Mouse (Mus musculus): ENCODE results near the gene Scn8a. TPM values are rescaled to one million over a fixed set of nuclear protein-coding genes. Genes with fewer than 3 reads are reported as not detected.

Scn8a gene
- polyA plus RNA-seq, 1 experiment, result 0.06 TPM

DNA sequence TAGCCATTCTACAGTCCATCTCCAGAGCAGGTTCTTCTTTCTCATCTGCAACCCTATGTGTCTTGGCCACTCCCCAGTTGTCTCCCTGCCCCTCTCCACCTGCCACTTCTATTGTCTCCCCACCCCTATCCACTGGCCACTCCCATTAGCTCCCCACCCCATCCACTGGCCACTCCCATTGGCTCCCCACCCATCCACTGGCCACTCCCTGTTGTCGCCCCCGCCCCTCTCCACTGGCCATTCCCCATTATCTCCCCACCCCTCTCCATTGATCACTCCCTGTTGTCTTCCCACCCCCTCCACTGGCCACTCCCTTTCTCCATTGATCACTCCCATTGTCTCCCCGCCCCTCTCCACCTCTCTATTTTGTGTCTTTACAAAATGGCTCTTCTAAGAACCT, 39.2 kb downstream of the Scn8a start:
- Histone ChIP-seq H3K27ac (ENCODE audit: insufficient read depth, low read depth, low read length) (no peak overlapping the region), H3K4me1 (ENCODE audit: control insufficient read depth, insufficient read depth, insufficient read length, low read length) (no peaks in the 10 kb centered on the region), H3K4me3 (ENCODE audit: low read depth, low read length) (no peak overlapping the region), H3K27me3 (ENCODE audit: control insufficient read depth, insufficient read depth, low read length) (no peaks in the 10 kb centered on the region), H3K36me3 (ENCODE audit: control insufficient read depth, insufficient read depth, low read length) (no peaks in the 10 kb centered on the region)
- 53% methylated on average over 3 of the region's 3 CpGs for WGBS
- no peak for TF ChIP-seq CTCF (IDR thresholded peaks at IDR 0.05; ENCODE audit: extremely low read depth, insufficient read length, insufficient replicate concordance, low read depth, low read length)

DNA sequence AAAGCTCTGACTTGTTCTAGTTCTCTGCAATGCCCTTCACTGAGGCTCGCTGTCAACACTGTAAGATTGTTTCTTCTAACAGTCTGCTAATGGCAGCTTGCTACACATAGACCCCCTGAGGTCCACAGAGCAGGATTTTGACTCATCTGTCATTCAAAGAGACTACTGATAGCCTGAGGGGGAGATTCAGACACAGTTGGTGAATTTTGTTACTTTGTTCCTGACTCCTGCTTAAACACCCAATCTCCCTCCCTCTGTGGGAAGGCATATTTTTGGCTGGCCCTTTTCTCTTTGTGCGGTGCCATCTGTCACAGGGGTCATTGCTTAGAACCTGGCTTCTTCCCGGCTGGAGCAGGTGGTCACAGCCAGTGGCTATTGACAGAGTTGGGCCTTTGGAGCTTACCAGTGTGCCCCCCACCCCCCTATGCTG, 40.1 kb downstream of the Scn8a start:
- WGBS, result 62% methylated on average over 3 of the region's 3 CpGs
- Histone ChIP-seq H3K27me3 (ENCODE audit: control insufficient read depth, insufficient read depth, low read length) (peaks cover 3% of the 10 kb centered on the region; the same call in 1 of the 2 replicates), H3K27ac (ENCODE audit: insufficient read depth, low read depth, low read length) (no peak overlapping the region), H3K4me3 (ENCODE audit: low read depth, low read length) (no peak overlapping the region), H3K36me3 (ENCODE audit: control insufficient read depth, insufficient read depth, low read length) (no peaks in the 10 kb centered on the region), H3K4me1 (ENCODE audit: control insufficient read depth, insufficient read depth, insufficient read length, low read length) (no peaks in the 10 kb centered on the region)
- TF ChIP-seq POLR2A (IDR thresholded peaks at IDR 0.05; ENCODE audit: low read depth, low read length), result no peak
- TF ChIP-seq CTCF (IDR thresholded peaks at IDR 0.05; ENCODE audit: extremely low read depth, insufficient read length, insufficient replicate concordance, low read depth, low read length), result no peak

- TF ChIP-seq CTCF (IDR thresholded peaks at IDR 0.05; ENCODE audit: extremely low read depth, insufficient read length, insufficient replicate concordance, low read depth, low read length) (no peak), POLR2A (IDR thresholded peaks at IDR 0.05; ENCODE audit: low read depth, low read length) (no peak)
- no peak overlapping the region for H3K4me3 ChIP-seq (ENCODE audit: low read depth, low read length)
- H3K4me1 ChIP-seq (ENCODE audit: control insufficient read depth, insufficient read depth, insufficient read length, low read length), result no peaks in the 10 kb centered on the region
- H3K27me3 ChIP-seq (ENCODE audit: control insufficient read depth, insufficient read depth, low read length), result peaks cover 6% of the 10 kb centered on the region
- no peaks in the 10 kb centered on the region for H3K36me3 ChIP-seq (ENCODE audit: control insufficient read depth, insufficient read depth, low read length)
- WGBS, result 69% methylated on average over 10 of the region's 10 CpGs
- no peak overlapping the region for H3K27ac ChIP-seq (ENCODE audit: insufficient read depth, low read depth, low read length)
Observed at GRCm38 (mm10) chr15:100910381-100910841, 40.8 kb downstream of the Scn8a start.

DNA sequence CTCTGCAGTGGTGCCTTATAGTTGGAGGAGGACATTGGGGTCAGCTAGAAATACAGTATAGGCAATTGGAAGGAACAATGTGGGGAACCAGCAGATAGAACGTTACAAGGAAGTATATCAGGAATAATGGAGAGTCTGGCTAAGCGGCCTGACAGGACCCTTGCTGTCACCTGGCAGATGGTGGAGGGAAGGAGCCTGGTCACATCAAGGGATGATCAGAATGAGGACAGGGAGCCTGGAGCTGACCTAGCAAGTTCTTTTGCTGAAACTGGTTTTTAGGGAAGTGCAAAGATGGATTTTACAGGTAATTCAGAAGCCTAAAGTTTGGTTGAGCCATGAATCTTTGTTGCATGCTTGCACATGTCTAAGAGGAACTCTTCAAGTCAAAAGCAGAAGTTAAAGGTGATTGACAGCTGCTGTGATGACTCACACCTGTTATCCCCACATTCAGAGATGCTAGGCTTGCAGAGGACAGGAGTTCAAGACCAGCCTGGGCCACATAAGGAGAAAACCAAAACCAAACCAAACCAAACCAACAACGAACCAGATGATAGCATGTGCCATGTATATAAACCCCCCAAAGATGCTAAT, 43.1 kb downstream of the Scn8a start:
- H3K4me1 ChIP-seq (ENCODE audit: control insufficient read depth, insufficient read depth, insufficient read length, low read length), result no peaks in the 10 kb centered on the region
- H3K4me3 ChIP-seq (ENCODE audit: low read depth, low read length), result no peak overlapping the region
- peaks cover 6% of the 10 kb centered on the region for H3K27me3 ChIP-seq (ENCODE audit: control insufficient read depth, insufficient read depth, low read length)
- WGBS, result 72% methylated on average over 3 of the region's 3 CpGs
- no peak overlapping the region for H3K27ac ChIP-seq (ENCODE audit: insufficient read depth, low read depth, low read length)
- H3K36me3 ChIP-seq (ENCODE audit: control insufficient read depth, insufficient read depth, low read length), result no peaks in the 10 kb centered on the region
- TF ChIP-seq POLR2A (IDR thresholded peaks at IDR 0.05; ENCODE audit: low read depth, low read length) (no peak), CTCF (IDR thresholded peaks at IDR 0.05; ENCODE audit: extremely low read depth, insufficient read length, insufficient replicate concordance, low read depth, low read length) (no peak)

DNA sequence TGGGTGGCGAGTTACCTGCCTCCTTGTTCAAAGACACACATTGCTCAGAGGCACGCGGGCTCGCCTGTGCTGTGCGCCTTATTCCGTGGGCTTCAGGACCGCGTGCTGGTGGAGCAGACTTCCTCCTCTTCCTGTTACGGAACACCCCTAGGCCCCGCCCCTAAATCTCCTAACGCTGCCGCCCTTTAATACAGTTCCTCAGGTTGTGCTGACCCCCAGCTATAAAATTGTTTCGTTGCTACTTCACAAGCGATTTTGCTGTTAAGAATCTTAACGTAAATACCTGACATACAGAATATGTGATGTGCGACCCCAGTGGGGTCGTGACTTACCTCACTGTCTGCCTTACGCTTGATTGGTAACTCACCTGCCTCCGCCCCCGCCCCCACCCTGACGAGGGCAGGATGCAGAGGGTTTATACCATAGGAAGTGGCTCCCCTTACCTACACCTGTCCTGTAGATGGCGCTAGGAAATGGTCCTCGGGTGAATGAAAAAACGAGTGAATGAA, 45.1 kb downstream of the Scn8a start:
- H3K4me1 ChIP-seq (ENCODE audit: control insufficient read depth, insufficient read depth, insufficient read length, low read length), result no peaks in the 10 kb centered on the region
- TF ChIP-seq POLR2A (IDR thresholded peaks at IDR 0.05; ENCODE audit: low read depth, low read length), result no peak
- TF ChIP-seq CTCF (IDR thresholded peaks at IDR 0.05; ENCODE audit: extremely low read depth, insufficient read length, insufficient replicate concordance, low read depth, low read length), result peak; percentile 23; the same call in 1 of the 2 replicates
- WGBS, result under 1% methylated on average over 24 of the region's 24 CpGs
- peak overlapping the region; percentile 38 for H3K4me3 ChIP-seq (ENCODE audit: low read depth, low read length)
- no peak overlapping the region for H3K27ac ChIP-seq (ENCODE audit: insufficient read depth, low read depth, low read length)
- H3K36me3 ChIP-seq (ENCODE audit: control insufficient read depth, insufficient read depth, low read length), result no peaks in the 10 kb centered on the region
- peaks cover 6% of the 10 kb centered on the region for H3K27me3 ChIP-seq (ENCODE audit: control insufficient read depth, insufficient read depth, low read length)

- H3K4me3 ChIP-seq (ENCODE audit: low read depth, low read length), result no peak overlapping the region
- H3K27ac ChIP-seq (ENCODE audit: insufficient read depth, low read depth, low read length), result no peak overlapping the region
- TF ChIP-seq CTCF (IDR thresholded peaks at IDR 0.05; ENCODE audit: extremely low read depth, insufficient read length, insufficient replicate concordance, low read depth, low read length) (no peak), POLR2A (IDR thresholded peaks at IDR 0.05; ENCODE audit: low read depth, low read length) (no peak)
- peaks cover 8% of the 10 kb centered on the region for H3K27me3 ChIP-seq (ENCODE audit: control insufficient read depth, insufficient read depth, low read length)
- no peaks in the 10 kb centered on the region for H3K4me1 ChIP-seq (ENCODE audit: control insufficient read depth, insufficient read depth, insufficient read length, low read length)
- WGBS, result 30% methylated on average over 4 of the region's 4 CpGs
- H3K36me3 ChIP-seq (ENCODE audit: control insufficient read depth, insufficient read depth, low read length), result no peaks in the 10 kb centered on the region
Observed at GRCm38 (mm10) chr15:100918046-100918445, 48.4 kb downstream of the Scn8a start.

DNA sequence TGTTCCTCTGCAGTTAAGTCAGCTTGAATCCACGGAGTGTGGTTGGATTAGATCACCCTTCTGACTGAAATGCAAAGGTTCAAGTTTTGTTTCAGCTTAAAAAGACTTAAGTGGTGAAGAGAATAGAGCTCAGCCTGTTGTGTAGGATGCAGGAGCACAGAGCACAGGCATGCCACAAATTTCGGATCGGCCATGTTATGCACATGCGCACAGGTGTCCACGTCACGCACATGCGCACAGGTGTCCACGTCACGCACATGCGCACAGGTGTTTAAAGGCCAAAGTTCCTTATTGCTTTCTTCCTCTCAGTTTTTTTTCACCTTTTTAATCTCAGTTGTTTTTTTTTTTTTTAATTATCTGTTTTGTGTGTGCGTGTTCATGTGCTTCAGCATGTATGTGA, 52.6 kb downstream of the Scn8a start:
- Histone ChIP-seq H3K27ac (ENCODE audit: insufficient read depth, low read depth, low read length) (no peak overlapping the region), H3K27me3 (ENCODE audit: control insufficient read depth, insufficient read depth, low read length) (0 out of 2 replicates have a peak, but pooled peaks cover 2% of the 10 kb centered on the region)
- 80% methylated on average over 11 of the region's 11 CpGs for WGBS

More for the DNA sequence above, 52.6 kb downstream of the Scn8a start:
- TF ChIP-seq CTCF (IDR thresholded peaks at IDR 0.05; ENCODE audit: extremely low read depth, insufficient read length, insufficient replicate concordance, low read depth, low read length) (no peak), POLR2A (IDR thresholded peaks at IDR 0.05; ENCODE audit: low read depth, low read length) (no peak)
- Histone ChIP-seq H3K36me3 (ENCODE audit: control insufficient read depth, insufficient read depth, low read length) (no peaks in the 10 kb centered on the region), H3K4me3 (ENCODE audit: low read depth, low read length) (no peak overlapping the region), H3K4me1 (ENCODE audit: control insufficient read depth, insufficient read depth, insufficient read length, low read length) (no peaks in the 10 kb centered on the region)

Measured in small intestine, adult 2 months (tissue).